ENCODE assay signal across 9 mouse cellular contexts in the genomic region with DNA sequence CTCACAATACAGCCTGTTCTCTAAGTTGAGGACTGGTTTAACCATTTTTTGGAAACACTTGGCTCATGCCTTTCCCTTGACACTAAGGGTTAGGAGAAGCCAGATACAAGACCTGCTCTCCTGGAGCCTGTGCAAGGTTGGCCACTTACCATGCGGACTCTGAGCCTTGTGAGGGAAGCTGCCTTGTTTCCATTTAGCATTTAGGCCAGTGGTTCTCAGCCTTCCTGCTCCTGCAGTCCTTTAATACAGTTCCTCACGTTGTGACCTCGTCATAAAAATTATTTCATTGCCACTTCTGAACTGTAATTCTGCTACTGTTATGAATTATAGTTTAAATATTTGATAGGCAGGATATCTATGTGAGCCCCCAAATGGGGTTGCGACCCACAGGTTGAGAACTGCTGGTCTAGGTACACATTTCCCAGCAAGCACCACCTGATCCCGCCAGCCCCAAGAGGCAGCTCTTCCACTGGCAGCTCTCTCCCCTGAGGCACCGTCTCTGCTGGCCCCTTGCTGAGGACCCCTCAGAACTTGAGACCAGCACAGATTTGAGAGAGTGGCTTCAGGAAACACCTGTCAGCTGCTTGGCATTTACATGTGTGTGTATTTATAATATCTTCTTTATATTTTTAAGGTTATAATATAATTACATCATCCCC. TPM values are rescaled to one million over a fixed set of nuclear protein-coding genes. Genes with fewer than 3 reads are reported as not detected.
DNase-seq lines count a peak whose midpoint lies in the region; ATAC-seq and TF ChIP-seq lines count a peak whose summit lies in the region.
"Had no signal": no experiment of that assay in that cellular context is flagged by ENCODE, and none has a peak within 500 bp of the region (broad histone marks: within the 10 kb centered on the region; RNA-seq: fewer than 3 reads in every experiment).

No protein-coding gene starts in this region.

- H3K9ac ChIP-seq in kidney, embryonic 14.5 days (ENCODE audit: low read depth, low read length), result no peak overlapping the region; the same call in 1 of the 2 replicates
- peak overlapping the region; percentile 87 for H3K9ac ChIP-seq in liver, embryonic 16.5 days (ENCODE audit: low read depth, low read length)
- no peak overlapping the region for H3K9ac ChIP-seq in midbrain, embryonic 14.5 days (replicated peaks; ENCODE audit: low read length)

- no peak for TF ChIP-seq CTCF in bone marrow, adult 2 months (IDR thresholded peaks at IDR 0.05; ENCODE audit: control insufficient read depth, insufficient read depth, low read length)
- no peak for TF ChIP-seq CTCF in kidney, adult 2 months (conservative IDR thresholded peaks at IDR 0.05; ENCODE audit: insufficient read depth, insufficient read length, low read depth, low read length)

- H3K4me2 ChIP-seq in kidney, embryonic 14.5 days (replicated peaks; ENCODE audit: low read depth, low read length), result no peak overlapping the region
- H3K4me2 ChIP-seq in liver, embryonic 16.5 days (ENCODE audit: low read depth, low read length), result peak overlapping the region; percentile 70
- H3K4me2 ChIP-seq in midbrain, embryonic 14.5 days (ENCODE audit: low read length), result no peak overlapping the region

- no peak overlapping the region for H3K27ac ChIP-seq in kidney, embryonic 14.5 days (ENCODE audit: low read depth, low read length)
- peak overlapping the region; percentile 78 for H3K27ac ChIP-seq in bone marrow, adult 2 months (ENCODE audit: control insufficient read depth, insufficient read depth, low read depth, low read length, poor library complexity)
- no peak overlapping the region for H3K27ac ChIP-seq in kidney, adult 2 months (ENCODE audit: insufficient read depth, low read depth, low read length)
- H3K27ac ChIP-seq in liver, embryonic 16.5 days (ENCODE audit: low read length), result peak overlapping the region; percentile 94
- no peak overlapping the region for H3K27ac ChIP-seq in midbrain, embryonic 14.5 days (replicated peaks; ENCODE audit: low read depth, low read length)

- 76% methylated on average over 6 of the region's 6 CpGs for WGBS in kidney, embryonic 14.5 days
- WGBS in bone marrow, adult 2 months, result 50% methylated on average over 6 of the region's 6 CpGs
- 70% methylated on average over 6 of the region's 6 CpGs for WGBS in kidney, adult 2 months
- WGBS in liver, embryonic 16.5 days (ENCODE audit: insufficient replicate concordance), result 33% methylated on average over 6 of the region's 6 CpGs
- 76% methylated on average over 6 of the region's 6 CpGs for WGBS in midbrain, embryonic 14.5 days

- no peaks in the 10 kb centered on the region for H3K36me3 ChIP-seq in kidney, embryonic 14.5 days (ENCODE audit: control insufficient read depth, insufficient read depth, low read length)
- no peaks in the 10 kb centered on the region for H3K36me3 ChIP-seq in kidney, adult 2 months (ENCODE audit: control insufficient read depth, insufficient read depth, low read length)
- peaks cover 8% of the 10 kb centered on the region; the same call in 1 of the 2 replicates for H3K36me3 ChIP-seq in liver, embryonic 16.5 days (ENCODE audit: control insufficient read depth, insufficient read depth)
- no peaks in the 10 kb centered on the region for H3K36me3 ChIP-seq in midbrain, embryonic 14.5 days (ENCODE audit: control insufficient read depth, insufficient read depth, low read length)

- H3K9me3 ChIP-seq in kidney, embryonic 14.5 days (ENCODE audit: control insufficient read depth, low read length), result no peaks in the 10 kb centered on the region
- H3K9me3 ChIP-seq in liver, embryonic 16.5 days (replicated peaks; ENCODE audit: control insufficient read depth, low read length), result no peaks in the 10 kb centered on the region
- no peaks in the 10 kb centered on the region for H3K9me3 ChIP-seq in midbrain, embryonic 14.5 days (ENCODE audit: control insufficient read depth, low read length)

- peaks cover 12% of the 10 kb centered on the region for H3K4me1 ChIP-seq in kidney, embryonic 14.5 days (ENCODE audit: control insufficient read depth, insufficient read depth, low read length)
- H3K4me1 ChIP-seq in bone marrow, adult 2 months (ENCODE audit: control insufficient read depth, insufficient read depth, low read length), result peaks cover 2% of the 10 kb centered on the region; the same call in 1 of the 2 replicates
- H3K4me1 ChIP-seq in kidney, adult 2 months (ENCODE audit: control insufficient read depth, insufficient read depth, low read length), result peaks cover 8% of the 10 kb centered on the region; the same call in 1 of the 2 replicates
- H3K4me1 ChIP-seq in liver, embryonic 16.5 days (ENCODE audit: control insufficient read depth, low read depth, low read length), result peaks cover 31% of the 10 kb centered on the region
- H3K4me1 ChIP-seq in midbrain, embryonic 14.5 days (ENCODE audit: control insufficient read depth, insufficient read depth, low read length), result peaks cover 13% of the 10 kb centered on the region

- H3K27me3 ChIP-seq in kidney, embryonic 14.5 days (ENCODE audit: control insufficient read depth, insufficient read depth, low read length), result no peaks in the 10 kb centered on the region
- H3K27me3 ChIP-seq in kidney, adult 2 months (replicated peaks; ENCODE audit: control insufficient read depth, insufficient read depth, low read length), result no peaks in the 10 kb centered on the region
- no peaks in the 10 kb centered on the region for H3K27me3 ChIP-seq in liver, embryonic 16.5 days (ENCODE audit: control insufficient read depth, insufficient read depth, low read depth, low read length)
- peaks cover 3% of the 10 kb centered on the region for H3K27me3 ChIP-seq in midbrain, embryonic 14.5 days (ENCODE audit: control insufficient read depth, insufficient read depth, low read length)

- no peak for TF ChIP-seq POLR2A in bone marrow, adult 2 months (IDR thresholded peaks at IDR 0.05; ENCODE audit: borderline replicate concordance, control insufficient read depth, low read depth, low read length)
- no peak for TF ChIP-seq POLR2A in kidney, adult 2 months (IDR thresholded peaks at IDR 0.05; ENCODE audit: low read depth, low read length)

- no peak for ATAC-seq in kidney, embryonic 14.5 days (ENCODE audit: low FRiP score, low TSS enrichment)
- no peak for ATAC-seq in liver, embryonic 16.5 days (ENCODE audit: low read depth)
- no peak for ATAC-seq in midbrain, embryonic 14.5 days (ENCODE audit: low FRiP score, low TSS enrichment)

- DNase-seq in kidney, adult 11 months, result peak; percentile 58
- DNase-seq in kidney, adult 2 months, result peak; percentile 75
- no peak for DNase-seq in gastrocnemius, adult 8-10 months (ENCODE audit: low spot score in 2 of 2)
- DNase-seq in layer of hippocampus, postnatal 25 days (ENCODE audit: extremely low spot score in 1 of 2, low spot score in 1 of 2), result no peak
- no peak for DNase-seq in midbrain, embryonic 14.5 days
- DNase-seq: embryo, embryonic 11 days had no signal

- no peak overlapping the region for H3K4me3 ChIP-seq in kidney, embryonic 14.5 days (ENCODE audit: low read length)
- H3K4me3 ChIP-seq in bone marrow, adult 2 months (replicated peaks; ENCODE audit: control insufficient read depth, low read depth, low read length), result peak overlapping the region; percentile 66
- no peak overlapping the region for H3K4me3 ChIP-seq in kidney, adult 2 months (ENCODE audit: insufficient read depth, low read depth, low read length)
- H3K4me3 ChIP-seq in liver, embryonic 16.5 days (ENCODE audit: low read depth, low read length), result peak overlapping the region; percentile 75
- H3K4me3 ChIP-seq in midbrain, embryonic 14.5 days (replicated peaks; ENCODE audit: low read depth, low read length), result no peak overlapping the region

RNA-seq across cellular contexts. Expression of gene Nmnat3, which starts 10.8 kb away (rescaled TPM):
- 6.4 and 8.4 TPM in 2 replicates for polyA plus RNA-seq in kidney, embryonic 14.5 days (2014; fragmentation: Nextera tagmentation; extraction: Ambion mirVana)
- polyA plus RNA-seq in bone marrow, adult 2 months (2011; ENCODE audit: insufficient read depth, insufficient read length, low replicate concordance, missing spikeins), result 18.9 and 24.2 TPM in 2 replicates
- 27.7 and 29.4 TPM in 2 replicates for polyA plus RNA-seq in kidney, adult 2 months (2012; rRNA removed)
- 24.5 and 26.3 TPM in 2 replicates for polyA plus RNA-seq in liver, embryonic 16.5 days (2015; fragmentation: Nextera tagmentation; extraction: Ambion mirVana)
- total RNA-seq in gastrocnemius, adult 8-10 months (2022), result 10 to 100 TPM; 10.6 to 13.6 (median 12.0) TPM
- total RNA-seq in layer of hippocampus, postnatal 25 days (2021), result 1 to 10 TPM in 1 of 2 experiments, under 1 TPM in 1; 0.84 to 1.4 TPM
- polyA plus RNA-seq in midbrain, embryonic 14.5 days (2014; fragmentation: Nextera tagmentation; extraction: Ambion mirVana), result 0.77 and 0.87 TPM in 2 replicates

Comparison
In these comparisons a context has a peak if more than half of its experiments do, and no peak if none do; other contexts are left out.
1. DNase-seq: peak in kidney, adult 11 months (single experiment) and kidney, adult 2 months (single experiment); none in gastrocnemius, adult 8-10 months (0 of 2), layer of hippocampus, postnatal 25 days (0 of 2) and midbrain, embryonic 14.5 days (single experiment).
2. H3K27ac ChIP-seq: peak in bone marrow, adult 2 months (single experiment) and liver, embryonic 16.5 days (single experiment); none in kidney, embryonic 14.5 days (single experiment), kidney, adult 2 months (single experiment) and midbrain, embryonic 14.5 days (single experiment).
3. H3K4me3 ChIP-seq: peak in bone marrow, adult 2 months (single experiment) and liver, embryonic 16.5 days (single experiment); none in kidney, embryonic 14.5 days (single experiment), kidney, adult 2 months (single experiment) and midbrain, embryonic 14.5 days (single experiment).